Mouse (Mus musculus): ENCODE data around the gene Ets1. TPM values are rescaled to one million over a fixed set of nuclear protein-coding genes. Genes with fewer than 3 reads are reported as not detected.

Gene Ets1
- polyA plus RNA-seq, 1 experiment: 30.2 TPM

GRCm38 (mm10) chr9:32731787-32732186, 95.8 kb downstream of the Ets1 start:
- TF ChIP-seq CTCF (IDR thresholded peaks at IDR 0.05; ENCODE audit: borderline replicate concordance, insufficient read depth, low read length): no peak
- no peak for TF ChIP-seq POLR2A (IDR thresholded peaks at IDR 0.05; ENCODE audit: low read depth, low read length)
- Histone ChIP-seq H3K4me3 (ENCODE audit: insufficient read depth, low read length) (no peak overlapping the region), H3K27ac (ENCODE audit: insufficient read depth, low read length) (no peak overlapping the region), H3K4me1 (ENCODE audit: control insufficient read depth, insufficient read depth, low read length) (0 out of 2 replicates have a peak, but pooled peaks cover 3% of the 10 kb centered on the region)

GRCm38 (mm10) chr9:32735071-32735470, 99.0 kb downstream of the Ets1 start:
- no peak overlapping the region for H3K4me3 ChIP-seq (ENCODE audit: insufficient read depth, low read length)
- no peaks in the 10 kb centered on the region for H3K4me1 ChIP-seq (ENCODE audit: control insufficient read depth, insufficient read depth, low read length)
- TF ChIP-seq POLR2A (IDR thresholded peaks at IDR 0.05; ENCODE audit: low read depth, low read length) (no peak), CTCF (IDR thresholded peaks at IDR 0.05; ENCODE audit: borderline replicate concordance, insufficient read depth, low read length) (no peak)
- H3K27ac ChIP-seq (ENCODE audit: insufficient read depth, low read length): no peak overlapping the region

GRCm38 (mm10) chr9:32736051-32736450, 100.0 kb downstream of the Ets1 start:
- Histone ChIP-seq H3K27ac (ENCODE audit: insufficient read depth, low read length) (no peak overlapping the region), H3K4me1 (ENCODE audit: control insufficient read depth, insufficient read depth, low read length) (no peaks in the 10 kb centered on the region), H3K4me3 (ENCODE audit: insufficient read depth, low read length) (no peak overlapping the region)
- TF ChIP-seq CTCF (IDR thresholded peaks at IDR 0.05; ENCODE audit: borderline replicate concordance, insufficient read depth, low read length) (no peak), POLR2A (IDR thresholded peaks at IDR 0.05; ENCODE audit: low read depth, low read length) (no peak)

- TF ChIP-seq CTCF (IDR thresholded peaks at IDR 0.05; ENCODE audit: borderline replicate concordance, insufficient read depth, low read length) (no peak), POLR2A (IDR thresholded peaks at IDR 0.05; ENCODE audit: low read depth, low read length) (no peak)
- H3K4me3 ChIP-seq (ENCODE audit: insufficient read depth, low read length): no peak overlapping the region
- H3K4me1 ChIP-seq (ENCODE audit: control insufficient read depth, insufficient read depth, low read length): peaks cover 5% of the 10 kb centered on the region
- no peak overlapping the region for H3K27ac ChIP-seq (ENCODE audit: insufficient read depth, low read length)
Observed at GRCm38 (mm10) chr9:32739988-32740387, 104.0 kb downstream of the Ets1 start.

GRCm38 (mm10) chr9:32740751-32741387, 104.8 kb downstream of the Ets1 start:
- Histone ChIP-seq H3K4me3 (ENCODE audit: insufficient read depth, low read length) (no peak overlapping the region), H3K4me1 (ENCODE audit: control insufficient read depth, insufficient read depth, low read length) (peaks cover 8% of the 10 kb centered on the region), H3K27ac (ENCODE audit: insufficient read depth, low read length) (no peak overlapping the region)
- TF ChIP-seq CTCF (IDR thresholded peaks at IDR 0.05; ENCODE audit: borderline replicate concordance, insufficient read depth, low read length) (no peak), POLR2A (IDR thresholded peaks at IDR 0.05; ENCODE audit: low read depth, low read length) (no peak)

- no peak for TF ChIP-seq POLR2A (IDR thresholded peaks at IDR 0.05; ENCODE audit: low read depth, low read length)
- TF ChIP-seq CTCF (IDR thresholded peaks at IDR 0.05; ENCODE audit: borderline replicate concordance, insufficient read depth, low read length): no peak
- H3K4me1 ChIP-seq (ENCODE audit: control insufficient read depth, insufficient read depth, low read length): peaks cover 8% of the 10 kb centered on the region
- no peak overlapping the region for H3K27ac ChIP-seq (ENCODE audit: insufficient read depth, low read length)
- no peak overlapping the region for H3K4me3 ChIP-seq (ENCODE audit: insufficient read depth, low read length)
Observed at GRCm38 (mm10) chr9:32741681-32742080, 105.7 kb downstream of the Ets1 start.

GRCm38 (mm10) chr9:32743157-32743556, 107.1 kb downstream of the Ets1 start:
- no peak for TF ChIP-seq CTCF (IDR thresholded peaks at IDR 0.05; ENCODE audit: borderline replicate concordance, insufficient read depth, low read length)
- no peak for TF ChIP-seq POLR2A (IDR thresholded peaks at IDR 0.05; ENCODE audit: low read depth, low read length)
- Histone ChIP-seq H3K27ac (ENCODE audit: insufficient read depth, low read length) (no peak overlapping the region), H3K4me1 (ENCODE audit: control insufficient read depth, insufficient read depth, low read length) (peaks cover 8% of the 10 kb centered on the region), H3K4me3 (ENCODE audit: insufficient read depth, low read length) (no peak overlapping the region)

- peaks cover 8% of the 10 kb centered on the region for H3K4me1 ChIP-seq (ENCODE audit: control insufficient read depth, insufficient read depth, low read length)
- TF ChIP-seq POLR2A (IDR thresholded peaks at IDR 0.05; ENCODE audit: low read depth, low read length) (no peak), CTCF (IDR thresholded peaks at IDR 0.05; ENCODE audit: borderline replicate concordance, insufficient read depth, low read length) (no peak)
- H3K27ac ChIP-seq (ENCODE audit: insufficient read depth, low read length): no peak overlapping the region
- no peak overlapping the region for H3K4me3 ChIP-seq (ENCODE audit: insufficient read depth, low read length)
Observed at GRCm38 (mm10) chr9:32743642-32744161, 107.7 kb downstream of the Ets1 start.

- H3K4me3 ChIP-seq (ENCODE audit: insufficient read depth, low read length): no peak overlapping the region
- H3K27ac ChIP-seq (ENCODE audit: insufficient read depth, low read length): no peak overlapping the region
- H3K4me1 ChIP-seq (ENCODE audit: control insufficient read depth, insufficient read depth, low read length): peaks cover 8% of the 10 kb centered on the region
- TF ChIP-seq CTCF (IDR thresholded peaks at IDR 0.05; ENCODE audit: borderline replicate concordance, insufficient read depth, low read length) (no peak), POLR2A (IDR thresholded peaks at IDR 0.05; ENCODE audit: low read depth, low read length) (no peak)
Observed at GRCm38 (mm10) chr9:32744288-32744687, 108.3 kb downstream of the Ets1 start.

GRCm38 (mm10) chr9:32745079-32745763, 109.2 kb downstream of the Ets1 start:
- TF ChIP-seq POLR2A (IDR thresholded peaks at IDR 0.05; ENCODE audit: low read depth, low read length) (no peak), CTCF (IDR thresholded peaks at IDR 0.05; ENCODE audit: borderline replicate concordance, insufficient read depth, low read length) (no peak)
- Histone ChIP-seq H3K4me3 (ENCODE audit: insufficient read depth, low read length) (no peak overlapping the region), H3K27ac (ENCODE audit: insufficient read depth, low read length) (no peak overlapping the region), H3K4me1 (ENCODE audit: control insufficient read depth, insufficient read depth, low read length) (peaks cover 11% of the 10 kb centered on the region)
